Mouse (Mus musculus): ENCODE measurements around the gene Spata5.

Spata5 gene

GRCm38 (mm10) chr3:37610670-37611069 lies 191.0 kb downstream of the Spata5 start:
- intact Hi-C loops (cut with DNase I) = no loop called here

- intact Hi-C loops (cut with DNase I) = no loop called here
These were observed 194.0 kb downstream of the Spata5 start for GRCm38 (mm10) chr3:37613722-37614121.

DNA sequence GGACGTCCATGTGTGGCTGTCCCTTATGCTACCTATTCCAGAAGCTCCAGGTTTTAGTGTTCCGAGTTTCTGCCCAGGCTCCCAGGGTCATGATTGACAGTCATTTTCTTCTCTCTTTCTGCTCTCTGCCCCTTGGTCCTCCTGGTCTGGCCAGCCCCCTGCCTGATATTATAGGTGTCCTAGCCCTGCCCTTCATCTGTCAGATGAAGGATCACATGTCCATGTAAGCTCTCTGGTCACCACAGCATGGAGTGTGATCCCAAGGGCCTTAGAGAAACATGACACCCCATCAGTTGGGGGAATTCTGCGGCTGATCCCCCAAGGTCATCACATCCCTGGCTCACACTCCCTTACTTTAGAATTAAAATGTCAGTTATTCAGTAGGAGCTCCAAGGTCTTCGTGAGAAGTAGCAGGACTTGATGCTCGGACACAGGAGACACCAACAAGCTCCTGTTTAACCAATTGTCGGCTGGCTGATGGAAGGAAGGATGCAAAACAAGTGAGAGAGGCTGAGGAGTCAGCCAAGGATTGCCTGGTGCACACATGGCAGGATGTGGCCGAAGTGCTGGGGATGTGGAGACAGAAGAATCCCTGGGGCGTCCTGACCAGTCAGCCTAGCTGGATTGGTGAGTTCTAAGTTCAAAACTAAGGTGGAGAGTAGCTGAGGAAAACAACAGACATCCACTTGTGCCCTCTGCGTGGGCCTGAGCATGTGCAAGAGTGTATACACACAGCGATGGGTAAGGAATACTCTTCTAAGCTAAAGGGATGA lies 195.4 kb downstream of the Spata5 start:
- intact Hi-C loops (cut with DNase I) = no loop called here

DNA sequence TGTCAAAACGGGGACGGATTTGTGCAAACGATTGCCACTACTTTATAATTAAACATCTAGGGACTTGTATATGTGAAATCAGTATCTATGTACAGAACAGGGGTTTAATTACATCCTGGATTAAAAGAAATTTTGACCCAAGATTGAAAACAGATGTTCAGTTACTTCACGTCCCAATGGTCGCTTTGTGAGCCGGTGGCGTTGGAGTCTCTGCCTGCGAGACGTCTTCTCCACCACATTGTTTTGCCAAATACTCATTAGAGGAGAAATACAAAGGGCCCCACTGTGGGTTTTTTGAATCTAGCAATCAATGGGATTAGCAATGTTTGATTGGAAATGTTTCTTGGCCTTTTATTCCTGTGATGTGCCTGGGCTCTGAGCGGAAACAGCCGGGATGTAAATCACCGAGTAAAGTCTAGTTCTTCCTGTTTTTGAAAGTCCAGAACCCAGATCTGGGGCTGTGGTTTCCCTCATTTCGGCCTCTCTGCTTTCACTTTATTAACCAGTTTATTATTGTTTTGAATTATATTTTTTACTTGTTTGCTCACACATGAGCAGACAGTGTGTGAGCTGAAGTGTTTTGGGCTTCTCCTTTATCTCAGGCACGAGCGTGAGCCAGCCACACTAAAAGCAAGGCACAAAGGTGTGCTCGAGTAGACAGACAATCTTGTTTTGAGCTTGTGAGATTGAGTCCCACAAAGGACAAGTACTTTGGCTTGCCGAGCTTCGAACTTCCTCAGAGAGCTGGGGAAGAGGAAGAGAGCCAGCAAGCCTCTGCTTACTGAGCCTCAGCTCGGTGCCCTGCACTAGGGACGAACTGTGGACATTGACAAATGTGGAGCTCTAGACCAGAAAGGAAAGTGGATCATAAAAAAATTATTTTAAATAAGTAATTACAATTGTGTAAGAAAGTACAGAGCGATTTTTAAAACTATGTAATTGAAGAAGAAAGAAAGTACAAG lies 197.2 kb downstream of the Spata5 start:
- intact Hi-C loops (cut with DNase I) = no loop called here

Measured in adrenal gland (tissue).